Mouse (Mus musculus) bone marrow, adult 2 months (tissue): ENCODE results near the gene Kiz. TPM values are rescaled to one million over a fixed set of nuclear protein-coding genes. Genes with fewer than 3 reads are reported as not detected.

Experiments
- H3K27ac ChIP-seq: fragments of 200-500 bp; 2 replicates; pipeline ENCODE4 v1.5.1; 2012; ENCODE audit warnings: low read depth, mild to moderate bottlenecking, control low read depth, inconsistent platforms, low read length; ENCODE audit not compliant: control insufficient read depth, poor library complexity, insufficient read depth
- H3K4me1 ChIP-seq: fragments of 200-500 bp; 2 replicates; pipeline ENCODE4 v1.6.1; 2011; ENCODE audit warnings: low read length; ENCODE audit not compliant: control insufficient read depth, insufficient read depth
- H3K4me3 ChIP-seq: fragments of 200-500 bp; replicated peaks from 2 replicates; pipeline ENCODE3; 2011; ENCODE audit warnings: mild to moderate bottlenecking, low read depth, low read length, control low read depth; ENCODE audit not compliant: control insufficient read depth
- CTCF ChIP-seq: fragments of 200-500 bp; IDR thresholded peaks from 2 replicates; pipeline ENCODE4 v1.5.1; 2011; ENCODE audit warnings: low read length, control low read depth; ENCODE audit not compliant: control insufficient read depth, insufficient read depth
- POLR2A ChIP-seq: fragments of 200-500 bp; IDR thresholded peaks from 2 replicates; pipeline ENCODE4 v1.6.1; 2011; ENCODE audit warnings: low read depth, mild to moderate bottlenecking, control low read depth, low read length, borderline replicate concordance; ENCODE audit not compliant: control insufficient read depth
- WGBS: fragments of 180-500 bp; shearing (Covaris S2); methylation state at CpG from one replicate; pipeline ENCODE4 v1.1.7; 2018; 5-methylcytosine and 5-hydroxymethylcytosine counted together
- polyA plus RNA-seq: library from polyadenylated mRNA; stranded (reverse); fragments of >200 nt; gene quantifications from 2 replicates; pipeline ENCODE4 v1.2.4, GENCODE M21; 2011; ENCODE audit warnings: low replicate concordance; ENCODE audit not compliant: missing spikeins, insufficient read depth, insufficient read length

The Kiz gene
- polyA plus RNA-seq, 1 experiment, result 37.8 TPM

DNA sequence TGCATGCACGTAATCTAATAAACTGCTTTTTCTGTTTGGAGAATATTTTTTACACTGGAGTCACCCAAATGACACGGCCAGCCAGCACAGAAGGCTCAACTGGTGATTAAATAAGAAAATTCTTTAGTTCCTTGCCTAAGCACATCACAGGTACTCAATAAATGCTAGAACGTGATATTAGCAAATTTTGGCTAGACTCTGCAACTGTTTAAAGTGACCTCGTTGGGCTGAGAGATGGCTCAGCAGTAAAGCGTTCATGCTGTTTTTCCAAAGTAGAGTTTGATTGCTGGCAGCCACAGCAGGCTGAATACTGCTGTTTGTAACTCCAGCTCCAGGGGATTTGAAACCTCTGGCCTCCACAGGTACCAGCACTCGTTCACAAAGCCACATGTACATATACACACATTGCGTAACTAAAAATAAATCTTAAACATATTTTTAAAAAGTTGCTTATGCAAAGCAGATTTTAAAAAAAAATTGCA is 156.5 kb downstream of the Kiz start:
- WGBS, result 5% methylated on average over 7 of the region's 7 CpGs
- Histone ChIP-seq H3K4me3 (peak overlapping the region; percentile 54), H3K4me1 (peaks cover 5% of the 10 kb centered on the region), H3K27ac (peak overlapping the region; percentile 87)
- TF ChIP-seq POLR2A (no peak), CTCF (no peak)

DNA sequence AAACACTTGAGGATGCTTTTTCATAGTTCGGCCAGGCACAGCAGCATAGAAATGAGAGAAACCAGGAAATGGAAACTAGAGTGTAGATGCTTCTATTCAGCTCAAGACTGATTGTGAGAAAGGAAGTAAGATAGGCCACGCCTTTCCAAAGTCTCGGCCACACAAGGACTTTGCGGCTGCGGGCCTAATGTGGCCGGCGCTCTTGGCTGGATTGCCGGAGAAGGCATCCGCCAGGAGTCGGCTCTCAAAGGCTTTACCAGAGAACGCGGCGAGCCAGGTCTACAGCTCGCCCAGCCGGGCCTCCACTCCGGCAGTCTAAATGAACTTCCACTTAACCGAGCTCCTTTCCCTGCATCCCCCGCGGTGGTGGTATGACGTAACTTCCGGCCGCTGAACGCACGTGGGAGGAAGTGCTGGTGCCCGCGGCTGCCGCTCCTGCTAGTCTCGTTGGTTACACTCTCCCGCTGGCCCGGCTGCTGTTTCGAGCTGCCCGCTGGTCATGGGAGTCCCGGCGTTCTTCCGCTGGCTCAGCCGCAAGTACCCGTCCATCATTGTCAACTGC is 157.0 kb downstream of the Kiz start, which contains the start of gene Xrn2:
Xrn2 (plus strand) TSS at position 374 of the 562 bp plus-strand sequence.
- H3K27ac ChIP-seq, result peak within 1 kb of the TSS; percentile 100
- peaks cover 5% of the 10 kb centered on the region for H3K4me1 ChIP-seq
- H3K4me3 ChIP-seq, result peak within 1 kb of the TSS; percentile 99
- WGBS, result under 1% methylated on average over 37 of the region's 37 CpGs
- TF ChIP-seq CTCF (0 out of 2 replicates have a peak, but pooled peaks have one; percentile 0), POLR2A (peak; percentile 91)

DNA sequence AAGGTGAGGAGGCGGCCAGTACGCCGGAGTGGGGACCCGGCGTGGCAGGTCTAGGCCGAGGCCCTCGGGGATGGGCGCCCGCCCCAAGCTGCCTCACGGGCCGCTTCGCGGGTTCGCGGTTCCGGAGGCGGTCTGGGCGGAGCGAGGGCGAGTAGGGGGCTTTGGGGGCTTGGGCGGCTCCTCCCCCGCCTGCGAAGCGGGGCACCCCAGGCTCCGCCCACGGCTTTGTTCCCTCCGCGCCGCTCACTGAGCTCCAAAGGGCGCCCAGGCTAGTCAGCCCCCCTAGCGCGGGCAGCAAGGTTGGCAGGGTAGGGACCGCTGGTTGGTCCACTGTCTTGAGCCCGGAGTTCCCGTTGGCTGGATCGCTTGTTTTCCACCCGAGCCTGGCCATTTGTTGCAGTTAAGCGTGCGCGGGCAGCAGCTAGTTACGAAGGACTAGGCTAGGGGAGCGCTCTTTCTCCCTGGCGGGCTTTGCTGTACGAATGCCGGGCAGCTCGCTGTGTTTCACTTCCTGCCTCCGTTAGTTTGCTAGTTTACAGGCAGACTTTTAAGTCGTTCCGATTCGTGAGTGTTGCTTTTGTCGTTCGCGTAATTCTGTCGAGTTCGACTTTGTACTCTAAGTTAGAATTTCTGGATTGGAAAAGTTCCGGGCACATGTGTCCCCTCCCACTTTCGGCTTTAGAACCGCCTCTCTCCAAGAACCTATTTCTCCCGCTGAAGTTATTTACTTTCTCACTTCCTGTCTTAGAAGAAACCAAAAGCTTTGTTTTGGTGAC is 157.7 kb downstream of the Kiz start:
- WGBS, result under 1% methylated on average over 59 of the region's 59 CpGs
- no peak for TF ChIP-seq POLR2A
- TF ChIP-seq CTCF, result no peak
- H3K27ac ChIP-seq, result peak overlapping the region; percentile 100
- peak overlapping the region; percentile 99 for H3K4me3 ChIP-seq
- peaks cover 5% of the 10 kb centered on the region for H3K4me1 ChIP-seq

DNA sequence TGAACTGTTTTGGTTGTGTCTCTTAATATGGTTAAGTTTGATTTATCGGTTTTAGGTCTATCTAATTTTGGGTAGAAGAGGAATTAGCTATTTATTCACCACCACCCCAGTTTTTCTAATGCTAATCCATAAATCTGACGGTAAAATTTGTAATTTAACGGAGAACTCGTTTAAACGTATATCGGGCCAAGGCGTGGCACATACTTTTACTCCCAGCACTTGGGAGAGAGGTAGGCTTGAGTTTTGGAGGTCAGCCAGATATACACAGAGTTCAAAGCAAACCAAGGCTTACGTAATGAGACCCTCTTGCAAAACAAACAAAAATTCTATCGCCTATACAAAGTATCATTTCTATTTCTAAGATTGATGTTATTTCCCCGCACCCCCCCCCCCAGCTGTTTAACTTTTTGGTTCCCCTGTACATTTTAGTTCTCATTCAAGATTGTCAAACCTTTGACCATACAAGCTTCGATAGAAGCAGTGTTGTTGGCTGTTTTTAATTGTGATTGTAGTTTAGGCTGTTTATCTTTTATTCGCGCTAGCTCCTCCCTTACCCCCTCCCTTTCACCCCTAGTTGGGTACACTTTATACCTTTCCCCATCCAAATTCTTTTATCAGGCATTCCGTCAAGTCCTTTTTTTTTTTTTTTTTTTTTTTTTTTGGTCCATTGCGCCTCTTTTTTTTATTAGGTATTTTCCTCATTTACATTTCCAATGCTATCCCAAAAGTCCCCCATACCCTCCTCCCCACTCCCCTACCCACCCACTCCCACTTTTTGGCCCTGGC is 158.6 kb downstream of the Kiz start:
- WGBS, result 13% methylated on average over 15 of the region's 15 CpGs
- TF ChIP-seq POLR2A, result no peak
- TF ChIP-seq CTCF, result no peak
- Histone ChIP-seq H3K27ac (no peak overlapping the region), H3K4me1 (peaks cover 5% of the 10 kb centered on the region), H3K4me3 (peak overlapping the region; percentile 56)

Other genes starting within 250 kb of the Kiz start
- 32.3 and 36.9 TPM in 2 replicates for gene Xrn2, start 157.1 kb downstream of the Kiz start, polyA plus RNA-seq
- not detected in 2 replicates for gene Nkx2-4, start 229.6 kb downstream of the Kiz start, polyA plus RNA-seq